Mouse (Mus musculus) activated CD4-positive, CD25-positive, alpha-beta regulatory T cell, adult 4 months (primary cell): ENCODE measurements around the gene Faah. TPM values are rescaled to one million over a fixed set of nuclear protein-coding genes. Genes with fewer than 3 reads are reported as not detected.
A peak's percentile ranks its signal among the peaks of the same experiment; 100 is the strongest.

Source experiments
- ATAC-seq: one replicate; pipeline ENCODE4 v1.8.0; 2017
- polyA plus RNA-seq, 2 experiments: library from polyadenylated mRNA; unstranded; fragments of 100-300 nt; shearing (Covaris generic); gene quantifications; one replicate each; pipeline ENCODE4 v1.2.1; 2017

The Faah gene
- polyA plus RNA-seq: 10 to 100 TPM; 35.9 to 43.4 TPM

DNA sequence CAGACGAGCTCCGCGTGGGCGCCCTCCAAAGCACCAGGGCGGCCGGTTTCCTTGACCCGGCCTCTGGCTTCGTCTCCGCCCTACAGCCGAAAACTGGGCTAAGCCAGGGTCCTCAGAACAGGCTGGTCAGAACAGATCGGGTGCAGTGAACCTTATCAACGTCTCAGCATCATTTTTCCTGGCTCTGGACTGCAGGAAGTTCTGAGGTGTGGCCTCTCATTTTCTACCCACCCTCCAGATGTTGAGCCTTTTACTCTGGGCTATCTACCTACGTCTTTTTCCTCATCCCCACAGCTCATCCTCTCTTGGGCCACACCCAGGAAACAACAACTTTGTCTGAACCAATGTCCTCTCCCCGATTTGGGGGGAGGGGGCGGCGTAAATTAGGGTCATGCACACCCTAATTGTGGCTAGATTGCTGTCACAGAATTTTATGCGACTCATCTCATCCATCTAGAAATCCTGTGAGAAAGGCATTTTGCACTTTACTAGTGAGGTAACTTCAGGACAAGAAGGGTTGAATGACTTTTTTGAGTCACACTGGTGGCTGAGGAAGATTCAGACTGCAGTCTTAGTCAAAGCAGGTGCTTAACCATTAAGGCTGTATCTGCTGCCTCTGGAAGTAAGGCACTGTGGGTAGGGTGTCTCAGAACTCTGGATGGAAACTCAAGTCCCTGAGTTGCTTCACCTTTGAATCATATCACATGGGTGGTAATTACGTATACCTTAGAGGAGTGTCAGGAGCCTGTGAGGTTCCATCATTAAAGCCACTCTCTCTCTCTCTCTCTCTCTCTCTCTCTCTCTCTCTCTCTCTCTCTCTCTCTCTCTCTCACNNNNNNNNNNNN lies at the start of gene Faah:
Gene Faah, minus strand, starts transcription at position 25 of the 845 bp plus-strand sequence.
- ATAC-seq: peak; percentile 36

DNA sequence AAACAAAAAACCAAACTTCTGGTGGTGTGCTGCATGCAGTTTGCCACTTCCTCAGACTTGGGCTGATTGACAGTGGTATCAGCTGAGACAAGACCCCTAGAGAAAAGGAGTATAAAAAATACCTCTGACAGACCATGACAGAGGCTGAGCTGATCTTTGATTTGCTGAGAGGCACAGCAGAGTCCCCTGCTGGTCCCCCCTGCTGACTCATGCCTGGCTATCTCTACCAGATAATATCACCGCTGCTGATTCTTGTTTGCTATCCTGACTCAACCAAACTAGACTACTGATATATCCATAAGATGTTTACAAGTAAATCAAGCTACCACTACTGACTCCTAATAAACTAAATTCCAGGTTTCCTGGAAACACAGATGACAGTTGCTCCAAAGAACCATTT lies 46.1 kb upstream of the Faah start:
- no peak for ATAC-seq

DNA sequence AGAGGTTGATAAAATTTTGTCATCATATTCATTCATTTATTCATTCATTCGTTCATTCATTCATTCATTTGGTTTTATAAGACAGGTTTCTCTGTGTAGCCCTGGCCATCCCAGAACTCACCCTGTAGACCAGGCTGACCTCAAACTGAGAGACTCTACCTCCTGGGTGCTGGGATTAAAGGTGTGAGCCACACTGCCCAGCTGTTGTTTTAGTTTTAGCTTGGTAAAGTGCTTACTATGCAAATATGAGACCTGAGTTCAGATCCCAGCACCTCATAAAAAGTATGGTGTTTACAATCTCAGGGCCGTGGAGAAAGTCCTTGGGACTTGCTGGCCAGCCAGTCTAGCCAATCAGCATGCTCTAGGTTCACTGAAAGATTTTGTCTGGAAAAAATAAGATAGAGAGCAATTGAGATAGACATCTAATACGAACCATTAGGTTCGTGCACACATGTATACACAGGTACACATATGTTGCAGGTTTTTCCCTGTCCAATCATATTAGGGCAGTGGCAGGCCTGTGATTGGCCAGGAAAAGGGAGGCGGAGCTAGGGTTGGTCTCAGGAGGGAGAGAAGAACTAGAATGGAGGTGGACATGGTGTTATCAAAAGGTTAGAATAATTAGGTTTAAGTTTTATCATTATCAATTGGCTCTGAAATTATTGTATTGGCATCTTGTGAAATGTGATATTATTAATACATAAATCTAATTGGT lies 41.4 kb upstream of the Faah start:
- ATAC-seq: no peak

DNA sequence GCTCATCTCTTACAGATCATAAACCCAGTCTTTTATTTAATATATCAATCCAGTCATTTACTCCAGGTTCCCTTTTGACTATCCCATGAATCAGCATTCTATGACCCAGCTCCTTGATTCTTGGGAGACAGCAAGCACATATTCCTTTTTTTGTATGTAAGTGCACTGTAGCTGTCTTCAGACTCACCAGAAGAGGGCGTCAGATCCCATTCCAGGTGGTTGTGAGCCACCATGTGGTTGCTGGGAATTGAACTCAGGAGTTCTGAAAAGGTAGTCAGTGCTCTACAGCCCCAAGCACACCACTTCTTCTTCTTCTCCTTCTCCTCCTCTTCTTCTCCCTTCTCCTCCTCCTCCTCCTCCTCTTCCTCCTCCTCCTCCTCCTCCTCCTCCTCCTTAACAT lies 39.8 kb upstream of the Faah start:
- no peak for ATAC-seq

DNA sequence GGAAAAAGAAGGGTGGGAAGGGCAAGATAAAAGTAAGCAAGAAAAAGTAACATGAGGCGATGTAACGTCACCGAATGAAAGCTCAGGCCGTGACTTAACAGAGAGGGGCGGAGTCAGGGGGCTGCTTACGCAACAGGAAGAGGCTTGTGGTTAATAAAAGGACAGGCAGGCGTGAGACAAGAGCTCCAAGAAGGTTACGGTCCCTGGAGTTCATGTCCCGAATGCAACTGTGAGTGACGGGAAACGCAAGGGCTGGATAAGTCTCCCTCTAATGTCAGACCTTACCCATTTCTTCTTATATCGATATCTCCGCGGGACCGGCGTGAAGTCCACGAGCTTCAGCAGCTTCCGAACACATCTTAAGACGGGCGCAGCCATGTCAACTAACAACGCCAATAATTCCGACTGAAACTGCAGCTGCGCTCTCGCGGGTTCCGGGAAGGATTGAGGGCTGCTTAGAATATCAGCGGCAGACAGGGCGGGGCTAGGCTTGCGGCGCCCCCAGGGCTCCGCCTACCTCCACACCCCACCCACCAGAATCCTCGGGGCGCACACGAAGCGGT lies 35.8 kb upstream of the Faah start, which contains the start of gene Nsun4:
Gene Nsun4, minus strand, starts transcription at position 478 of the 563 bp plus-strand sequence.
- peak; percentile 94 for ATAC-seq

DNA sequence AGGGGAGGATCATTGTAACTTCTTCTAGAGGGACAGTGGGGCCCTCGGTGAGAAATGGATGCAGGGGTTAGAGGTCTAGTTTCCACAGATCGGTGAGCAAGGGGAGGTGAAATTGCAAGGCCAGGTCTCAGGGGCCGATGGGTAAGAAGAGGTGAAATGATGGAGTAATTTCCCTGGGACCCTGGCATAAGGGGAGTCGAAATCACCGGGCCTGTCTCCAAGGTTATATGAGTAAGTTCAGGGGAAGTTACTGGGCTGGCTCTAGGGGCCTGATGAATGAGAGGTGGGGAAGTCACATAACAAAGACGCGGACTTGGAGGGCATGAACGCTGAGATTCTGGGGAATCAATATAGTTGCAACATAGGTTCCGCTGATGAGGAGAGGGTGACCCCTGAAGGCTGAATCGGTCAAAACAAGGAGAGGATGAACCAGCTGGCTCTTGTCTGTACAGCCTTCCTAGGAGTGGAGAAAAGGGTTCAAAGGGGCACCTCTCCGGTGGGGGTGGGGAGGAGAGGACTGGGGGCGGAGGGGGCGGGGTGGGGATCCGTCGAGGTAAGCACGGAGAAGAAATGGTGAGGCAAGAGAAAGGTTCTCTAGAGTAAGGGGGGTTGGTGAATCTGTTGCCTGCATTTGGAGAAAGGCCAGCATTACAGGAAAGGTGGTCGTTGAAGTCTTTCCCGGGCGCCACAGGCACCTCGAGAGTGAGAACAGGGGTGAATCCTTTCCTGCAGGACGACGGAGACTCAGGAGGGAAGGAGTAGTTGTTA lies 35.0 kb upstream of the Faah start:
- peak; percentile 6 for ATAC-seq

DNA sequence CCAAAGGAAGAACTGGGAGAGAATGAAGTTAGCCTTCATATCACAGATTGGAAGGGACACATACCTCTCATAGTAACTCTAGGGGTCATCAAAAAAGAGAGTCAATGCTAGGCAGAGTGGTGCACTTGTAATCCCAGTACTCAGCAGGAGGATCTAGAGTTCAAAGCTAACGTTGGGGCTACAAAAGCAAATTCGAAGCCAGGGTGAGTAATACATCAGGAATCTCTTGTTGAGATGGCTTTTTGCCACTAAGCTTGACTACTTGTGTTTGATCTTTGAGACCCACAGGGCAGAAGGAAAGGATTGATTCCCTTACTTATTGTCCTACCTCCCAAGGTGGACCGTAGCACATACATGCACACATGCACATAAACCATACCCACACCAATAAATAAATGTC lies 31.5 kb upstream of the Faah start:
- no peak for ATAC-seq

DNA sequence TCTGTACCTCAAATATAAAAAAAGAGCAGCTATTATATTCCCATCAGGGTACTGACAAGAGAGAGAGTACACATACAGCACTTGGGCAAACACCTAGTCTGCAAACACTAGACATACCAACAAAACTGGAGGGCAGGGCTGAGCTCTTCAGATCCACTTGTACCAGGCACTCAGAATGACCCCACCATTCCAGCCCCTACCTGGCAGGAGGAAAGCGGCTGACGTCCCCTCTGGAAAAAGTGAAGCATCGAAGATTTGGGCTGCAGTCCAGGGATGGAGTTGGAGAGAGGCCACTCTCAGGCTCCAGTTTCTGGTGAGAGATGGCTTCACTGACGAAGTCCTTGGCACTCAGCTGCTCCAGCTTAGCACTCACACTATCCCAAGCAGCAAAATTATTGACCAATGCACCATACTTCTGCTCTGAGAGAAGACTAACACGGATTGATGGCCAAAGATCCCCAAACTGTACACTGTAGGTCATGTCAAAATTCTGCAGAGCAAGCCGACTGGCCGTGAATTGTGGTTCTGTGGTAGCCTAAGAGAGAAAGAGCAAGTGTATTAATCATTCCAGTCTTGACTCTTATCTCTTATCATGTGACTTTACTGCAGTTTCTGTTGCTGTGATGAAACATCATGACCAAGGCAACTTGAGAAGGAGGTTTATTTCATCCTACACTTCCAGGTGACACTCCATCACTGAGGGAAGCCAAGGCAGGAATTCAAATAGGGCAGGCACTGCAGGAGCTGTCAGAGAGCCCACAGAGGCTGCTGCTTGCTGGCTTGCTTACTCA lies 30.6 kb upstream of the Faah start:
- ATAC-seq: no peak

DNA sequence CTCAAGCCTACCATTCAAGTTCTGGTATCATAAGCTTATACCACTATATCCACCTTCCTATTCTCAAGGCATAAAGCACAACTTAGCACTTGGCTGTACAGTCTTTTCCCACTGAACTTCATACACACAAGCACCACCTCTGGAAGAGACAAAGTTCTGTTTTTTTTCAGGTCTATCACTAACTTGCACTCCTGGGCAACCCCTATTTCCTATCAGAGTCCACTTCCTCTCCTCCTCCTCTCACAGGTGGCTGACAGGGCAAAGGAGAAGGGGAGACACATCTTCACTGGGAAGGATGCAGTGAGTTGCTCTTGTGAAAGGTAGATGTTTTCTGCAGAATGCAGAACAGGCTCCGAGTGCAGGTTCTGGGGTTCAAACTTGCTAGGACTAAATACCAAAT lies 30.0 kb upstream of the Faah start:
- ATAC-seq: no peak

DNA sequence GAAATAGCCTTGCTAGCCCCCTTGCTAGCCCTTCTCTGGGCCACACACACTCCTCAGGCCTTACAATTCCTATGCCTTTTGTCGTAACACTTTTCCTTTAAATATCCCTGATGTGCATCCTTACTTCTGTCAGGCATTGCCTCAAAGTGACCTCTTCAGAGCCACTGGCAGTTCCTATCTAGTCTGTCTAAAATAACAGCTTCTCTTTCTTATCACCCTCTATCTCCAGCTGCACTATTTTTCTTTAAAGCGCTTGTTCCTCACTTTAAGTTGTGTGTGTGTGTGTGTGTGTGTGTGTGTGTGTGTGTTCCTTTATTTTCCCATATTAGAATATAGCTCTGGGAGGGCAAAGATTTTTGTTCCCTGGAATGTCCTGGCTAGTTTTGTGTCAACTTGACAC lies 28.9 kb upstream of the Faah start:
- ATAC-seq: no peak

DNA sequence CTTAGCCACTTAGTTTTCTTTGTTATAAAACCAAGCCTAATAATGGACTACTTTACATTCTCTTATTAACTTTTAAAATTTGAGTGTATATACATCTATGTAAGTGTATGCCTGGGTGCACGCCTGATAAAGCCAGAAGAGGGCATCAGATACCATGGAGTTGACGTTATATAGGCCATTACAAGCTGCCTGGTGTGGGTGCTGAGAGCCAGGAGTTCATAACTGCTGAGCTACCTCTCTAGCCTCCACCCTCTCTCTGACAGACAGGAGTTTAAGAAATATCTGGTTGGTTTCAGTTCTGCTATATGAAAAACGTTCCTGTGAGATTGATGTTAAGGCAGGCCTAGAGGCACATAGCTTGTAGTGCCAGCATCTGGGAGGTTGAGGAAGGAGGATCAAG lies 24.5 kb upstream of the Faah start:
- ATAC-seq: no peak

DNA sequence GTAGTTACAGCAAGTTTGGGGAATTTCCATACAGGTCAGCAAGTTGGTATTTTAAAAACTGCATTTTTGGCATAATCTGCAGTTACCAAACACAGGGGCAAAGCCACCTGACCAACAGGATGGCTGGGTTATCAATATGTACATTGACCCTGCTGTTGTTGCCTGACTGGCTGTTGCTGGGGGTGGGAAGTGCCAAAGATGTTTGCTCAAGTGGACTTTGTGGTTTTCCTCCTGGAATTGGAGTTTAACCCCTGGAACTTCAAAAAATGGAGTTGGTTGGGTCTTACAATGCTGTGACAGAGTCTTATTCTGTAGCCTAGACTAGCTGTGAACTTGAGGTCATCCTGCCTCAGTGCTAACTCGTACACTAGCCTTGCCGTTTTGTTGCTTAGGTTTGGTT lies 22.7 kb upstream of the Faah start:
- no peak for ATAC-seq

DNA sequence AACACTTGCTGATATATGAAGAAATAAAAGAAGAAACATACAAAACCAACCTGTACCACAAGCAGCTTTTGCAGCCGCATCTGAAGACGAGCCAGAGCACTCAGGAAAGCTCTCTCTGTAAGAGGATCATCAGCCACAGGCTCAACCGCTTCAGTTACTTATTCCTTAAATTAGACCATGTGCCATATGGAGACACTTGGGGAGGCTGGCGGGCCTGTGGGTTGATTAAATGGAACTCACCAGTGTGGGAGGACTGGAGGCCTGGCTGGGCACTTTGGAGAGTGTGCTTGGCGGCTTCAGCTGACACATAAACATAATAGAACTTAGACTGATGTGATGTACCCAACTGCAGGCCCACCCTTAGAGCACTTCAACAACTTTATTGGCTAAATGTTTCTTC lies 15.6 kb upstream of the Faah start:
- no peak for ATAC-seq

DNA sequence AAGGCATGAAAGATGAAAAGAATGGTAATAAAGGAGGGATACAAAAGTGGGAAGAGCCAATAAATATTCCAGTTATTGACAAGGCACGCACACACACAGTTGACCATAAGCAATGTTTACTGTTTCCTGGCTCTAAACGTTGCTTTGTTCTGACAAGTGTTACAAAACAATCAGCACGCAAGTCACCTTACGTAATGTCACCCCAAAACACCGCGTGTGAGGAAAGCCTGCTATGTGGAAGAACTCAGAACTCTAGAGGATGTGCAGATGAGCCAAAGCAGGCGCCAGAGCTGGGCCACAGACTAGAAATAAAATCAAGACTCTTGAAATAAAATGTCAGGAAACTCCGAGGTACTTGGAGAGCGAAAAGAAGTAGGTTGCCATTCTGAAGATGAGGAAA lies 15.2 kb upstream of the Faah start:
- no peak for ATAC-seq

DNA sequence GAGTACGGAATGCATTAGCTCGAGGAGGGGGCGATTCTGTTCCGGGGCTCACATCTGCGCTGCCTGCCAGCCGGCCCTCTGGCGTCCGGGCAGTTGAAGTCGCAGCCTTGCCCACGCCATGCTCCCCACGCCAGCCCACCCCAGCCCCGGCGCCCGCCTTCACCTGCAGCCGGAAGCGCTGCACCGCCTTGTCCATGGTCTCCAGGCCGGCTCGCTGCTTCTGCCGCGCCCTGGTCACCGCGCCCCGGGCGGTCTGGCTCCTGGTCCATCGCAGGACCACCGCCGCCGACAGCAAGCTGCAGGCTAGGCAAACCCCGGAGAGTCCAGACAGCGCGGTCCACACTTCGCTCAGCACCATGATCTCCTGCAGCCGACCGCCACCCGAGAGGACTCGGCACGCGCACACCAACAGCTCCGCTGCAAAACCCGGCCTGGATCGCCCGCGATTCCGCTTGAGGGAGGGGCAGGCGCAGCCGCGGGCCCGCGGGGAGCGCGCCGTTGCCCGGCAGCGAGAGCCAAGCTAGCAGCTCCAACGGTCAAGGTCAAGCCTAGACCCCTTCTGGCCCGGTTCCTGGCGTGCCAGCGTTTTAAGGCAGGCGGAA lies 325 bp downstream of the Faah start:
- ATAC-seq: peak; percentile 54

DNA sequence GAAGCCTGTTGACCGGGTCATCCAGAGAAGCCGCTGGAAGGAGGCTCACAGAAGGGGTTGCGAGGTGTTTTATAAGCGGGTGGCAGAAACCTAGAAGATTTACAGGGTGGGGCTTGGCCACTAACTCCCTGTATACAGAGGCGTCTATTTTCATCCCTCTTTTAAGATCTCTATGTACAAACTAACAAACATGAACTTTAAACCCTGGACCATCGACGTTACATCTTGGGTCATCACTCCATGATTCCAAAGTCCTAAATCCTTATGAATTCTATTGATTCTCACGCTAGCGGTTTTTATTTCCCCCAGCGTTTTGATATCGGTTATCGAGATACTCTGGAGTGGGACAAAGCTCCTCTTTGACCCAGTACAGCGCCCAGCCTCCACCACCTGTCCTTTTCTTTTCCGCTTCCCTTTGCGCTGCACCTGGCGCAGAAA lies 845 bp downstream of the Faah start:
- ATAC-seq: no peak

DNA sequence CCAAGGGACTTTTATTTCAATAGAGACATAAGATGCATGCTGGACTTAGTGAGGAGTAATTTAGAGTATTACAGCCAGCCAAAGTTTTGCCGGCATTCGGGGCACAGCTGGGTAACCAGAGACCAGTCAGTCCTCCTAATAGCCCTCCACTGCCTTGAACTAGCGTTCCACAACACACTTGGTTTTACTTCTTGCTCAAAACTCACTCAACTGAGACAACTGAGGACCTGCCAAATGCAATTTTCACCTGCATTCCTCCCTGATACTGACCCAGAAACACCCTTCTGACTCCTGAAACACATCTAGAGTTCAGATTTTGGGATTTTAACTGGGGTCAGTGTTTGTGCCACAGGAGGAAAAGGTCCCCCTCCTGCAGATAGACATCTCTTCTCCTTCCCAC lies 1.3 kb downstream of the Faah start:
- no peak for ATAC-seq

DNA sequence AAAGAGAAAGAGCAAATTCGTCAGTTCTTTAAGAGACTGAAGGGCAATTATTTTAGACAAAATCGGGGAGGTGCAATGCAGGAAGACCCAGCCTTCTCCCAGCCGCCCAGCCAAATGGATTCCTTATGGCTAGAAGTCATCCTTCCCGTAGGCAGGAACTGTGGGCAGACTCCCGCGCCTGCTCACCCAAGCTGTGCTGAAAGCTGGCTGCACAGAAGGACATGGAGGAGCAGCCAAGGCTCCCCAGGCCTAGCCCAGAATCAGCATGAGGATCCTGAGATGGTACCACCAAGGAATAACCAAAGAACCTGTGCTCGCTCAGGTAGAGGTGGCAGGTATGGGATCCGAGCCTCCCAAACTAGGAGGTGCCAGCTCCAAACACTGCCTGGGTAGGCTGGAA lies 1.7 kb downstream of the Faah start:
- ATAC-seq: no peak

DNA sequence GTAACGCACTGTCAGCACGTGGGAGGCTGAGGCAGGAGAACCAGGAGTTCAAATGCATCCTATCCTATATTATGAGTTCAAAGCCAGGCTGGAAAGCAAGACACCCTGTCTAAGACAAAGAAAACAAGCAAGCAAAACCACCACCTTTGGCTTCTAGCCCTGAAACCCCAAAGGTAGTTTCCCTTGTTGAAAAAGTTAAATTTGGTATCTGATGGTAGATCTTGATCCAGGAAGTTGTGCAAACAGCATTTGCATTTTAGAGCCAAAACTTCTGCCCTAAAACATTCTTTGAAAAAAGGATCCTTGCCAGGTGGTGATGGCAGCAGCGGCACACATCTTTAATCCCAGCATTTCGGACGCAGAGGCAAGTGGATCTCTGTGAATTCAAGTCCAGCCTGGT lies 2.2 kb downstream of the Faah start:
- peak; percentile 75 for ATAC-seq

DNA sequence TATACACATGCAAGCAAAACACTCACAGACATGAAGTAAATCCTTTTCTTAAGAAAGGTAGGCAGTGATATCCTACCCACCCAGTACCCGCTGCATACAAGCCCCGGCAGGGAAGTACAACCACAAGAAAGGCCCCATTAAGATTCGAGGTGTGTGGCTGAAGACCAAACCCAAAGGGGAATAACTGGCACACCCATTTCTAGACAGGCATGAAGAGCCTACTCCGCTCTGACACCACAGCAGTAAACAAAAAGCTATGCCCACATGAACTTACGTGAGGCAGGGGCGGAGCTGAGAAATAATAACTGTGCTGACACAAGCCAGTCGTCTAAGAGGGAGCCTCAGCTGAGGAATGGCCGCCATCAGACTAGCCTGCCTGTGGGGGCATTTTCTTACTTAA lies 7.5 kb downstream of the Faah start:
- peak; percentile 82 for ATAC-seq

DNA sequence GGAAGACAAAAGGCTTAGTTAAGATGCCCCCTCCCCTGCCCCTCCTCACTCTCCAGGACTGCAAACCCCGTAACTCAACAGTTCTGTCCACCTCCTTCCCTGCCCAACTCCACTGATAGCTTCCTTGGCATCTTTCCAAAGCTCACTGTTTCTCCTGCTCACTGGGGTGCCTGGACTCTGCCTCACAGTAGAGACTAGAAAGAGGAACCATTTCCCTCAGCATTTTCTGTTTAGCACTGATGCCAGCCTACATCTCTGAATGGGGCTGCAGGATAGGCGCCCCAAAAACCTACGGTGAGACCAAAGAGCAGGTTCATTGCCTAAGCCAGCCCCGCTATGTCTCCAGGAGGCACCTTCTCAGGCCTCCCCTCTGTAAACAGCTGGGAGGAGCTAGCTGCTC lies 16.5 kb downstream of the Faah start:
- no peak for ATAC-seq

DNA sequence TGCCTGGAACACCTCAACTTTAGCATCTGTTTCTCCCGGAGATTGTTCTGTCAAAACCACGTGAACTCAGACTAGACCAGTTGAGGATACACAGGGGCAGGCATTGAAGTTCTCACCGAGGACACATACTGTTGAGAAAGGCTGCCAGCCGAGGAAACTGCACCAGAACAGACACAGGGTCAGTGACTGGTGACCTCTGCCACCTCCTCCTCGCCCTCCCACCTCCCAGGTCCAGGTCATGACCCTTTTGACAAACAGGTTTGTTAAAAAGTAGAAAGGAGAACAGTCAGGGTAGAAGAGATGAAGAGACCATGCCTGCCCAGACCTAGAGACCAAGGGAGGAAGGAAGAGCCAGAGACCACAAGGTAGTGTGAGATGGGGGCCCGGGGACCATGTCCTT lies 17.1 kb downstream of the Faah start:
- ATAC-seq: no peak
